Mouse (Mus musculus) megakaryocyte, embryonic 14.5 days (primary cell): Measurements from ENCODE around the gene Rbck1.

Experiments
- FLI1 ChIP-seq: IDR thresholded peaks from 2 replicates; pipeline ENCODE4 v1.6.1; 2012; ENCODE audit warnings: low read length, inconsistent platforms, mixed read lengths
- GATA1 ChIP-seq: IDR thresholded peaks from 3 replicates; pipeline ENCODE4 v1.6.1; 2012; ENCODE audit warnings: mixed read lengths, low read length, inconsistent platforms, borderline replicate concordance

- TF ChIP-seq GATA1 (no peak), FLI1 (no peak)
These were observed 51.0 kb downstream of the Rbck1 start for GRCm38 (mm10) chr2:152281407-152281806.
